Mouse (Mus musculus) thymus, adult 2 months (tissue): ENCODE data around the gene Sema6d.

Source experiments
- CTCF ChIP-seq: fragments of 200-500 bp; IDR thresholded peaks from 2 replicates; pipeline ENCODE4 v1.5.1; 2012; ENCODE audit warnings: mild to moderate bottlenecking, control low read depth, low read length, moderate library complexity, borderline replicate concordance; ENCODE audit not compliant: control insufficient read depth, poor library complexity, insufficient read depth; ENCODE audit errors: extremely low read depth
- POLR2A ChIP-seq: fragments of 200-500 bp; IDR thresholded peaks from 2 replicates; pipeline ENCODE4 v1.6.1; 2012; ENCODE audit warnings: mild to moderate bottlenecking, low read length, control low read depth, moderate library complexity; ENCODE audit not compliant: control insufficient read depth, poor library complexity, insufficient read depth; ENCODE audit errors: extremely low read depth

GRCm38 (mm10) chr2:124485761-124486160 lies 396.0 kb downstream of the Sema6d start:
- no peak for TF ChIP-seq CTCF
- TF ChIP-seq POLR2A, result no peak
